Mouse (Mus musculus): Measurements from ENCODE around the gene Ina. TPM values are rescaled to one million over a fixed set of nuclear protein-coding genes. Genes with fewer than 3 reads are reported as not detected.
"Not testable (repeated sequence)": the region's sequence is repeated elsewhere in the genome, so short reads cannot be mapped to it uniquely, and the experiment has no call there.

Gene Ina
- total RNA-seq, 1 experiment from 2014 or later: 5.4 TPM

GRCm38 (mm10) chr19:46984726-46985622, 29.5 kb upstream of the Ina start:
- DNase-seq: no peak

- DNase-seq: no peak
Measured at GRCm38 (mm10) chr19:46987646-46988045, 26.9 kb upstream of the Ina start.

- no peak for DNase-seq
Measured at GRCm38 (mm10) chr19:46988231-46989087, 26.0 kb upstream of the Ina start.

GRCm38 (mm10) chr19:46989479-46990152, 24.9 kb upstream of the Ina start:
- DNase-seq: no peak

- no peak for DNase-seq
Measured at GRCm38 (mm10) chr19:46990153-46990518, 24.4 kb upstream of the Ina start.

GRCm38 (mm10) chr19:46990625-46991024, 23.9 kb upstream of the Ina start:
- DNase-seq: not testable (repeated sequence)

- DNase-seq: peak; percentile 80
Measured at GRCm38 (mm10) chr19:46991145-46991544, 23.4 kb upstream of the Ina start.

GRCm38 (mm10) chr19:46992329-46992728, 22.2 kb upstream of the Ina start:
- DNase-seq: not testable (repeated sequence)

GRCm38 (mm10) chr19:46996095-46996494, 18.4 kb upstream of the Ina start:
- no peak for DNase-seq

- DNase-seq: no peak
Measured at GRCm38 (mm10) chr19:46998168-46998870, 16.2 kb upstream of the Ina start.

GRCm38 (mm10) chr19:46998953-46999352, 15.5 kb upstream of the Ina start:
- no peak for DNase-seq

- no peak for DNase-seq
Measured at GRCm38 (mm10) chr19:46999753-47000152, 14.7 kb upstream of the Ina start.

- not testable (repeated sequence) for DNase-seq
Measured at GRCm38 (mm10) chr19:47000357-47000756, 14.1 kb upstream of the Ina start.

- no peak for DNase-seq
Measured at GRCm38 (mm10) chr19:47003742-47004511, 10.6 kb upstream of the Ina start.

GRCm38 (mm10) chr19:47005873-47006272, 8.6 kb upstream of the Ina start:
- DNase-seq: no peak

- peak; percentile 78 for DNase-seq
Measured at GRCm38 (mm10) chr19:47006321-47006720, 8.2 kb upstream of the Ina start.

- no peak for DNase-seq
Measured at GRCm38 (mm10) chr19:47009420-47009819, 5.1 kb upstream of the Ina start.

- no peak for DNase-seq
Measured at GRCm38 (mm10) chr19:47009943-47010342, 4.6 kb upstream of the Ina start.

GRCm38 (mm10) chr19:47012521-47013130, 1.9 kb upstream of the Ina start:
- DNase-seq: no peak

GRCm38 (mm10) chr19:47013340-47014158, 949 bp upstream of the Ina start:
- no peak for DNase-seq

All from adrenal gland, postnatal 25 days (tissue).